Mouse (Mus musculus) stomach, postnatal 0 days (tissue): ENCODE measurements around the gene H2-Ab1.

ENCODE experiments used
- CTCF ChIP-seq: IDR thresholded peaks from 2 replicates; pipeline ENCODE4 v1.5.1; 2016; ENCODE audit warnings: antibody characterized with exemption, low read depth, mild to moderate bottlenecking, moderate library complexity
- EP300 ChIP-seq: optimal IDR thresholded peaks from 2 replicates; pipeline ENCODE3; 2016; ENCODE audit warnings: antibody characterized with exemption

GRCm38 (mm10) chr17:34249361-34249760 is 8.1 kb upstream of the H2-Ab1 start:
- TF ChIP-seq CTCF: no peak
- TF ChIP-seq EP300: no peak
